Mouse (Mus musculus) liver, embryonic 14.5 days (tissue): ENCODE measurements around the gene 9130213A22Rik. TPM values are rescaled to one million over a fixed set of nuclear protein-coding genes. Genes with fewer than 3 reads are reported as not detected.

Source experiments
- ATAC-seq: fragments of 200-750 bp; cut with Nextera tagmentation; 2 replicates; pipeline ENCODE4 v1.8.0; 2017; ENCODE audit warnings: moderate number of reproducible peaks, mild to moderate bottlenecking, moderate library complexity; ENCODE audit not compliant: insufficient read depth
- DNase-seq, 3 experiments: peaks; one replicate each; pipeline ENCODE4 v3.0.0-alpha.2; 2012 to 2013; ENCODE audit warnings: low read depth in 3 of 3, low spot score in 3 of 3
- H3K27ac ChIP-seq: fragments of 300-500 bp; sonication (generic); 2 replicates; pipeline ENCODE4 v1.5.1; 2014; ENCODE audit warnings: moderate library complexity, mild to moderate bottlenecking, control low read depth, inconsistent platforms
- H3K27me3 ChIP-seq: fragments of 300-500 bp; sonication (generic); 2 replicates; pipeline ENCODE4 v1.6.1; 2014; ENCODE audit warnings: mild to moderate bottlenecking, low read length, moderate library complexity; ENCODE audit not compliant: control insufficient read depth, insufficient read depth
- H3K36me3 ChIP-seq: fragments of 300-500 bp; sonication (generic); replicated peaks from 2 replicates; pipeline ENCODE4 v1.6.1; 2014; ENCODE audit warnings: low read depth; ENCODE audit not compliant: control insufficient read depth, insufficient read depth
- H3K4me1 ChIP-seq, 2 experiments: fragments of 200-500 bp in 1 of 2; fragments of 300-500 bp in 1 of 2; sonication (generic) in 1 of 2; replicated peaks; 2 replicates each; pipeline ENCODE4 v1.6.1; 2012 to 2014; ENCODE audit warnings: antibody characterized with exemption in 1 of 2, inconsistent platforms in 1 of 2, low read length in 1 of 2; ENCODE audit not compliant: control insufficient read depth in 2 of 2, insufficient read depth in 2 of 2
- H3K4me2 ChIP-seq: fragments of 300-500 bp; sonication (generic); 2 replicates; pipeline ENCODE4 v1.6.1; 2014; ENCODE audit warnings: low read depth, mild to moderate bottlenecking, control low read depth, moderate library complexity
- H3K4me3 ChIP-seq, 2 experiments: fragments of 200-500 bp in 1 of 2; fragments of 300-500 bp in 1 of 2; sonication (generic) in 1 of 2; 2 replicates each; pipeline ENCODE4 v1.5.1; 2012 to 2014; ENCODE audit warnings: low read depth in 2 of 2, low read length in 2 of 2, mild to moderate bottlenecking in 2 of 2, control low read depth in 1 of 2, inconsistent platforms in 1 of 2, moderate library complexity in 1 of 2; ENCODE audit not compliant: insufficient read depth in 1 of 2
- H3K9ac ChIP-seq: fragments of 300-500 bp; sonication (generic); replicated peaks from 2 replicates; pipeline ENCODE4 v1.6.1; 2014; ENCODE audit warnings: mild to moderate bottlenecking, control low read depth, moderate library complexity
- H3K9me3 ChIP-seq: fragments of 300-500 bp; sonication (generic); 2 replicates; pipeline ENCODE4 v1.6.1; 2016; ENCODE audit warnings: low read length, mixed read lengths; ENCODE audit not compliant: control insufficient read depth
- CTCF ChIP-seq: IDR thresholded peaks from 2 replicates; pipeline ENCODE4 v1.5.1; 2016; ENCODE audit warnings: antibody characterized with exemption, low read depth, control low read depth
- EP300 ChIP-seq: IDR thresholded peaks from 2 replicates; pipeline ENCODE4 v1.6.1; 2016; ENCODE audit warnings: antibody characterized with exemption, low read depth
- WGBS: fragments of 180-500 bp; shearing (Covaris S2); extraction: QIAGEN DNeasy Blood & Tissue Kit; methylation state at CpG from one replicate; pipeline ENCODE4 v1.1.7; 2014; ENCODE audit not compliant: insufficient replicate concordance; 5-methylcytosine and 5-hydroxymethylcytosine counted together
- polyA plus RNA-seq, 2 experiments: library from polyadenylated mRNA; depleted of rRNA in 1 of 2; stranded (reverse) in 1 of 2; unstranded in 1 of 2; fragments of >200 nt; fragmentation: Nextera tagmentation in 1 of 2; extraction: Ambion mirVana in 1 of 2; gene quantifications; 2 replicates each; pipeline versions ENCODE4 v1.2.1 to v1.2.3; 2012 to 2014

9130213A22Rik gene
- polyA plus RNA-seq, 2 experiments, result 0.08 TPM; not detected in 1

GRCm38 (mm10) chr11:69104487-69104886 lies 17.9 kb downstream of the 9130213A22Rik start:
- Histone ChIP-seq H3K9me3 (no peaks in the 10 kb centered on the region), H3K4me3 (no peak overlapping the region), H3K4me1 (peaks cover 0 to 8% of the 10 kb centered on the region in 2 experiments; a peak in 2 of 4 replicates), H3K9ac (no peak overlapping the region), H3K27me3 (no peaks in the 10 kb centered on the region), H3K27ac (no peak overlapping the region), H3K4me2 (no peak overlapping the region), H3K36me3 (peaks cover 8% of the 10 kb centered on the region)
- WGBS, result 81% methylated on average over 14 of the region's 14 CpGs
- TF ChIP-seq EP300 (no peak), CTCF (no peak)
- no peak for ATAC-seq
- DNase-seq, result no peak

GRCm38 (mm10) chr11:69103531-69104435 lies 18.6 kb downstream of the 9130213A22Rik start:
- Histone ChIP-seq H3K4me3 (no peak overlapping the region), H3K27me3 (no peaks in the 10 kb centered on the region), H3K27ac (no peak overlapping the region), H3K4me2 (no peak overlapping the region), H3K36me3 (peaks cover 8% of the 10 kb centered on the region), H3K4me1 (peaks cover 4 to 14% of the 10 kb centered on the region in 2 experiments), H3K9me3 (no peaks in the 10 kb centered on the region), H3K9ac (no peak overlapping the region)
- ATAC-seq (no peak), DNase-seq (no peak)
- WGBS, result 77% methylated on average over 15 of the region's 15 CpGs
- TF ChIP-seq EP300 (no peak), CTCF (no peak)

DNA sequence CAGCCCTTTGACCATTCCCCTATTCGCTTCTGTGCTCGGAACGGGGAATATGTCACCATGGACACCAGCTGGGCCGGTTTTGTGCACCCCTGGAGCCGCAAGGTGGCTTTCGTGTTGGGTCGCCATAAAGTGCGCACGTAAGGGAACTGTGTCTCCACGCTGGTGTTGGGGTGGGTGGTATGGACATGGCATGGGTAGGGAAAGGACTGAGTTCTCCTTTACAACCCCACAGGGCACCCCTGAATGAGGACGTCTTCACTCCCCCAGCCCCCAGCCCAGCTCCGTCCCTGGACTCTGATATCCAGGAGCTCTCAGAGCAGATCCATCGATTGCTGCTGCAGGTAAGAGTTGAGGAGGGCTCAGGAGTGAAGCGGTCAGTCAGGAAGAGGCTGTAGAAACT lies 19.3 kb downstream of the 9130213A22Rik start:
- Histone ChIP-seq H3K9me3 (no peaks in the 10 kb centered on the region), H3K4me3 (no peak overlapping the region), H3K27ac (no peak overlapping the region), H3K4me2 (no peak overlapping the region), H3K27me3 (no peaks in the 10 kb centered on the region), H3K9ac (no peak overlapping the region), H3K36me3 (peaks cover 8% of the 10 kb centered on the region), H3K4me1 (peaks cover 9 to 19% of the 10 kb centered on the region in 2 experiments)
- 88% methylated on average over 14 of the region's 14 CpGs for WGBS
- TF ChIP-seq CTCF (no peak), EP300 (no peak)
- DNase-seq, result no peak
- no peak for ATAC-seq

DNA sequence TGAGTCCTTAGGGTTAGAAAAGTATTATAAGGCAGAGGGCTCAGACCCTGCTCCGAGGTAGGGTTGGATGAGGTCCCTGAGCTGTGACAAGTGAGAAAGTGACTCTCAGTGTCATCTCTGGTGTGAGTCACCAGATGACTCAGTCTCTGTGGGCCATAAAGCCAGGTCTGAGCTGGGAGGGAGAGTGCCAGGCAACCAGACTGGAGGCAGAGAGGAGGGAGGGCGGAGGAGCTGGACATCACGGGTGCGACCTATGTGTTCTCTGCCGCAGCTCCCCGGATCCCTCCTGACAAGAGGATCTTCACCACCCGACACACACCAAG lies 20.0 kb downstream of the 9130213A22Rik start:
- H3K9me3 ChIP-seq, result no peaks in the 10 kb centered on the region
- no peak for DNase-seq
- no peak for TF ChIP-seq CTCF
- no peak for TF ChIP-seq EP300
- ATAC-seq, result no peak
- H3K36me3 ChIP-seq, result peaks cover 8% of the 10 kb centered on the region
- no peak overlapping the region for H3K4me3 ChIP-seq
- H3K4me1 ChIP-seq, result peaks cover 17 to 26% of the 10 kb centered on the region in 2 experiments
- H3K27me3 ChIP-seq, result no peaks in the 10 kb centered on the region
- H3K4me2 ChIP-seq, result no peak overlapping the region
- H3K27ac ChIP-seq, result no peak overlapping the region
- no peak overlapping the region for H3K9ac ChIP-seq
- WGBS, result 86% methylated on average over 7 of the region's 7 CpGs

GRCm38 (mm10) chr11:69101604-69102402 lies 20.6 kb downstream of the 9130213A22Rik start:
- no peak overlapping the region for H3K9ac ChIP-seq
- H3K9me3 ChIP-seq, result no peaks in the 10 kb centered on the region
- peaks cover 8% of the 10 kb centered on the region for H3K36me3 ChIP-seq
- H3K4me3 ChIP-seq, result no peak overlapping the region
- H3K4me1 ChIP-seq, result peaks cover 21 to 30% of the 10 kb centered on the region in 2 experiments
- no peak for DNase-seq
- no peak overlapping the region for H3K4me2 ChIP-seq
- 76% methylated on average over 21 of the region's 21 CpGs for WGBS
- H3K27me3 ChIP-seq, result no peaks in the 10 kb centered on the region
- TF ChIP-seq EP300, result no peak
- no peak overlapping the region for H3K27ac ChIP-seq
- no peak for ATAC-seq
